Mouse (Mus musculus): Measurements from ENCODE around the gene Kifc3. TPM values are rescaled to one million over a fixed set of nuclear protein-coding genes. Genes with fewer than 3 reads are reported as not detected.

The Kifc3 gene
- polyA plus RNA-seq, 1 experiment, result 15.9 TPM

DNA sequence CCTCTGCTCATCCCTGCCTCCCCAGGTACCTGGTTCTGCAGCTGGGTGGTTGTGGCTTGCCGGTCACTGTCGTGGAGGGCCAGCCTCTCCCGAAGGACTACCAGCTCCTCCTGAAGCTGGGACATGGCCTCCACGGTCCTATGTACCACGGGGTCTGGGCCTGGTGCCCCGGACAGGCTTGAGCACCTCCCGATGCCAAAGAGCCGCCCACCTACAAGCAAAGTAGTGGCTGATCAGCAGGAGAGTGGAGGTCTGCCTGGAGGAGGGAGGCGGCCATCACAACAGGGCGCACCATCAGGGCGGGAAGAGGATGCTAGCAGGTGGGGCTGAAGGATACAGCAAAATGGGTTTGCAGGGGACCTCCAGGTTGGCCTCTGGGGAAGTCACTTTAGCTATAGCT lies 76.1 kb downstream of the Kifc3 start:
- H3K4me3 ChIP-seq (ENCODE audit: insufficient read depth, low read length), result no peak overlapping the region
- peaks cover 4% of the 10 kb centered on the region for H3K4me1 ChIP-seq (ENCODE audit: control insufficient read depth, insufficient read depth, low read length)
- no peak overlapping the region for H3K27ac ChIP-seq (ENCODE audit: insufficient read depth, low read depth, low read length)
- no peak for TF ChIP-seq POLR2A (IDR thresholded peaks at IDR 0.05; ENCODE audit: borderline replicate concordance, low read depth, low read length)
- TF ChIP-seq CTCF (IDR thresholded peaks at IDR 0.05; ENCODE audit: low read depth, low read length), result no peak

DNA sequence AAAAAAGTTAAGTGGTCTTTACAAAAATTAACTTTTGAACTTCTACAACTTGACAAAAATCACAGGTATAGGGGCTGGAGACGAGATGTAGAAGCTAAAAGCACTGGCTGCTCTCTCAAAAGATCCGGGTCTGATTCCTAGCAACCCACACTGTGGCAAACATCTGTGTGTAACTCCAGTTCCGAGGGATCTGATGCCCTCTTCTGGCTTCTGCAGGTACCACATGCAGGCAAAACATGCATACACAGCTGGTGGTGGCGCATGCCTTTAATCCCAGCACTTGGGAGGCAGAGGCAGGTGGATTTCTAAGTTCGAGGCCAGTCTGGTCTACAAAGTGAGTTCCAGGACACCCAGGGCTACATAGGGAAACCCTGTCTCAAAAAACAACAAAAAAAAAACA lies 79.2 kb downstream of the Kifc3 start:
- Histone ChIP-seq H3K4me3 (ENCODE audit: insufficient read depth, low read length) (no peak overlapping the region), H3K4me1 (ENCODE audit: control insufficient read depth, insufficient read depth, low read length) (no peaks in the 10 kb centered on the region; the same call in 1 of the 2 replicates), H3K27ac (ENCODE audit: insufficient read depth, low read depth, low read length) (no peak overlapping the region)
- TF ChIP-seq CTCF (IDR thresholded peaks at IDR 0.05; ENCODE audit: low read depth, low read length), result no peak
- TF ChIP-seq POLR2A (IDR thresholded peaks at IDR 0.05; ENCODE audit: borderline replicate concordance, low read depth, low read length), result no peak

GRCm38 (mm10) chr8:95113750-95114149 lies 88.9 kb downstream of the Kifc3 start:
- Histone ChIP-seq H3K27ac (ENCODE audit: insufficient read depth, low read depth, low read length) (no peak overlapping the region), H3K4me3 (ENCODE audit: insufficient read depth, low read length) (no peak overlapping the region), H3K4me1 (ENCODE audit: control insufficient read depth, insufficient read depth, low read length) (no peaks in the 10 kb centered on the region)
- TF ChIP-seq CTCF (IDR thresholded peaks at IDR 0.05; ENCODE audit: low read depth, low read length) (no peak), POLR2A (IDR thresholded peaks at IDR 0.05; ENCODE audit: borderline replicate concordance, low read depth, low read length) (no peak)

- H3K27ac ChIP-seq (ENCODE audit: insufficient read depth, low read depth, low read length), result no peak overlapping the region
- no peak for TF ChIP-seq CTCF (IDR thresholded peaks at IDR 0.05; ENCODE audit: low read depth, low read length)
- no peaks in the 10 kb centered on the region for H3K4me1 ChIP-seq (ENCODE audit: control insufficient read depth, insufficient read depth, low read length)
- no peak overlapping the region for H3K4me3 ChIP-seq (ENCODE audit: insufficient read depth, low read length)
Observed at GRCm38 (mm10) chr8:95113108-95113507, 89.5 kb downstream of the Kifc3 start.

DNA sequence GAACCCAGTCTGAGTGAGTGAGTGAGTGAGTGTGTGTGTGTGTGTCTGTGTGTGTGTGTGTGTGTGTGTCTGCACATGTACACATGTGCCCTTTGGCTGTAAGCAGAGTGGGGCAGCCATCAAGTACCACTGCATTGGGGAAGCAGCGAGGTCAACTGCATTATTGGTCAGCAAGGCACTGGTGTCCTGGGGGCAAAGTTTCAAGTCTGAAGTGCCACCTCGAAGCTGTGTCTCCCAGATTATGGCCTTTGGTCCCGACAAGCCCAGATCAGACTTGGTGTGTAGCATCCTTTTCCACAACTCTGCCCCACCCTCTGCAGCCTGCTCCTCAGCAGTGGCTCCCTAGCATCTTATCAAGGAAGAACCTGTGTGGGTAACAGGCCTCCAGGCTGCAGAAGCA lies 90.0 kb downstream of the Kifc3 start:
- Histone ChIP-seq H3K4me3 (ENCODE audit: insufficient read depth, low read length) (no peak overlapping the region), H3K27ac (ENCODE audit: insufficient read depth, low read depth, low read length) (no peak overlapping the region), H3K4me1 (ENCODE audit: control insufficient read depth, insufficient read depth, low read length) (no peaks in the 10 kb centered on the region)
- no peak for TF ChIP-seq POLR2A (IDR thresholded peaks at IDR 0.05; ENCODE audit: borderline replicate concordance, low read depth, low read length)

- H3K4me3 ChIP-seq (ENCODE audit: insufficient read depth, low read length), result no peak overlapping the region
- no peak overlapping the region for H3K27ac ChIP-seq (ENCODE audit: insufficient read depth, low read depth, low read length)
- no peaks in the 10 kb centered on the region for H3K4me1 ChIP-seq (ENCODE audit: control insufficient read depth, insufficient read depth, low read length)
- no peak for TF ChIP-seq CTCF (IDR thresholded peaks at IDR 0.05; ENCODE audit: low read depth, low read length)
- TF ChIP-seq POLR2A (IDR thresholded peaks at IDR 0.05; ENCODE audit: borderline replicate concordance, low read depth, low read length), result no peak
Observed at GRCm38 (mm10) chr8:95107306-95107705, 95.3 kb downstream of the Kifc3 start.

DNA sequence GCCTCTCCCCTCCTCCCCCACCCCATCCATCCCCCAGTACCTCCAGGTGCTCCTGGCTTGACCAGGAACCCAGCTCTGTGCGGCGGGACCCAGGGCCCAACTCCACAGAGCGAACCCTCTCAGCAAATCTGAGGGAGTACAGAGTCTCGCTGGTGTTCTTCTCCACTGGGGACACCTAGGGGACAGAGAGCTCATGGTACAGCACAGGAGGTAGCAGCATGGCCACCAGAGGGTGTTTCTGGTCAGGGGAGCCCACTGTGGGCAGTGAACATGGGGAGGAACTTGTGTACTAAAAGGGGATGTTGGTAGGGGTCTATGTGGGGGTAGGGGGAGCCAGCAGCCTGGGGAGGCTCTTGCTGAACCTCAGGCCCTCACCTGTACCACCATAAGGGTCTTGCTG lies 100.6 kb downstream of the Kifc3 start:
- Histone ChIP-seq H3K4me1 (ENCODE audit: control insufficient read depth, insufficient read depth, low read length) (no peaks in the 10 kb centered on the region), H3K4me3 (ENCODE audit: insufficient read depth, low read length) (no peak overlapping the region), H3K27ac (ENCODE audit: insufficient read depth, low read depth, low read length) (no peak overlapping the region)
- no peak for TF ChIP-seq POLR2A (IDR thresholded peaks at IDR 0.05; ENCODE audit: borderline replicate concordance, low read depth, low read length)
- TF ChIP-seq CTCF (IDR thresholded peaks at IDR 0.05; ENCODE audit: low read depth, low read length), result no peak

DNA sequence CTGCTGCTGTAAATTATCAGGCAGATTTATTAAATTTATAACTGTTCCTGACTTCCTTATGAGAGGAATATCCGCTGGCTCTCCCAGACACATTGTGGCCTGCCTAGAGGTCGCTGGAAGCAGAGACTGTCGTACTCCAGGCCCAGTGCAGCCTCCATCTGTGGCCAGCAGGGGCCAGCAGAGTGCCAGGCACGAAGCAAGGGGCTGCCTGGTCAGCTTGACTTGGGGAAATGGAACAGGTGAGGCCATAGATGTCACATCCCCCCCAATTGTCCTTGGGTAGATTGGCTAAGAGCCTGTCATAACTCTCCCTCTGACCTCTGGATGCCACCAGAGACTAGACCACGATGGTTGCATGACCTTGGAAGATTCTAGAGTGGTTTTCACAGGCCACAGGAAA lies 103.6 kb downstream of the Kifc3 start:
- Histone ChIP-seq H3K27ac (ENCODE audit: insufficient read depth, low read depth, low read length) (no peak overlapping the region), H3K4me3 (ENCODE audit: insufficient read depth, low read length) (no peak overlapping the region), H3K4me1 (ENCODE audit: control insufficient read depth, insufficient read depth, low read length) (no peaks in the 10 kb centered on the region)
- TF ChIP-seq POLR2A (IDR thresholded peaks at IDR 0.05; ENCODE audit: borderline replicate concordance, low read depth, low read length) (no peak), CTCF (IDR thresholded peaks at IDR 0.05; ENCODE audit: low read depth, low read length) (peak; percentile 85)

DNA sequence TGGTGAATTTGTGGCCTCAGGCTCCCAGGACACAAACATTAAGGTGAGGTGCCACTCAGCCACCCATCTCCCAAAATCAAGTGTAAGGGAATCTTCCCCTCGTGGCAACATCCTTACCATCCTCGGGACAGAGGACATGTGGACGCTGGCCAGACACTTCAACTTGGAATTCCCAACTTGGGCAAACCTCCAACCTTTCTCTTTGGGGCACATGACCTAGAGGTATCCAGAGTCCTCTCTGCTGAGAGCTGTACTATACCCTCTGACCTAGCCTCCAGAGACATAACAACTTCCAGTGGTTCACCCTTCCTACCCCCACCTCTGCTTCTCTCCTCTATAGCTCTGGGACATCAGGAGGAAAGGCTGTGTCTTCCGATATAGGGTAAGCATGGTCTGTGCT lies 109.0 kb downstream of the Kifc3 start:
- H3K4me3 ChIP-seq (ENCODE audit: insufficient read depth, low read length), result no peak overlapping the region
- no peak overlapping the region for H3K27ac ChIP-seq (ENCODE audit: insufficient read depth, low read depth, low read length)
- no peaks in the 10 kb centered on the region for H3K4me1 ChIP-seq (ENCODE audit: control insufficient read depth, insufficient read depth, low read length)
- no peak for TF ChIP-seq CTCF (IDR thresholded peaks at IDR 0.05; ENCODE audit: low read depth, low read length)
- no peak for TF ChIP-seq POLR2A (IDR thresholded peaks at IDR 0.05; ENCODE audit: borderline replicate concordance, low read depth, low read length)

DNA sequence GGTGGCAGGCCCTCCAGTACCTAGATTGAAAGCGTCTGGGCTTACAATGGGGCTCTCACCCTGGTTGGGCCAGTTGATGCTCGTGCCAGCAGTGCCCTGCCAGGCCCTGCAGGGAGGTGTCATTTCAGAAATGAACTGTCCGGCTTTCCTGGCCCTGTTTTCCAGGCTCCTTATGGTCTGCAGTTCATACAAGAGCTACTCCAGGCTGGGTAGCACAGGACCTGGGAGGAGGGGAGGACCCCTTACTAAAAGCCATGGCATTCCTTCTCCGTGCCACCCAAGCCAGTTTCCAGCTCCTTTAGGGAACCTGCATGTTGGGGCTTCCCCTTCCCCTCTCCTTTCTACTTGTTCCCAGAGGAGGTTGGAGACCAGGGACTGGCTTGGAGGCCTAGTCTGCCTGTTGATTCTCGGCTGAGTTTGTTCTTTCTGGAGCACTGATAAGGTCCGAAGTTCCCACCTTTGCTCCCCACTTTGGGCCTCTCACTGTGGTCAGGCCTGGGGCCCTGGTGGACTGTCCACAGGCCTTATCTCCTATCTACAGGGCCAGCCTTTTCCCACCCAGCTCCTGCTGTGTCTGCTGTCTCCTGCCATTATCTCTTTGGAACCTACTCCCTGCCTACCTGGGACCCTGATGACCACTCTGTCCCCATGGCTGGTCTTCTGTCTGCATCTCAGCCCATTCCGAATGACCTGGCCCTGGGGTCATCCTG lies 117.0 kb downstream of the Kifc3 start:
- peaks cover 2% of the 10 kb centered on the region; the same call in 1 of the 2 replicates for H3K4me1 ChIP-seq (ENCODE audit: control insufficient read depth, insufficient read depth, low read length)
- no peak overlapping the region for H3K27ac ChIP-seq (ENCODE audit: insufficient read depth, low read depth, low read length)
- no peak overlapping the region for H3K4me3 ChIP-seq (ENCODE audit: insufficient read depth, low read length)
- TF ChIP-seq CTCF (IDR thresholded peaks at IDR 0.05; ENCODE audit: low read depth, low read length) (no peak), POLR2A (IDR thresholded peaks at IDR 0.05; ENCODE audit: borderline replicate concordance, low read depth, low read length) (no peak)

Data from bone marrow macrophage, adult 2 months (primary cell).